Mouse (Mus musculus) lung, adult 18-20 months (tissue): Measurements from ENCODE around the gene Grik4.

Experiments
- DNase-seq, 2 experiments: peaks; one replicate each; pipeline ENCODE4 v3.0.0; 2022; ENCODE audit warnings: mixed read lengths in 2 of 2

Gene Grik4

DNA sequence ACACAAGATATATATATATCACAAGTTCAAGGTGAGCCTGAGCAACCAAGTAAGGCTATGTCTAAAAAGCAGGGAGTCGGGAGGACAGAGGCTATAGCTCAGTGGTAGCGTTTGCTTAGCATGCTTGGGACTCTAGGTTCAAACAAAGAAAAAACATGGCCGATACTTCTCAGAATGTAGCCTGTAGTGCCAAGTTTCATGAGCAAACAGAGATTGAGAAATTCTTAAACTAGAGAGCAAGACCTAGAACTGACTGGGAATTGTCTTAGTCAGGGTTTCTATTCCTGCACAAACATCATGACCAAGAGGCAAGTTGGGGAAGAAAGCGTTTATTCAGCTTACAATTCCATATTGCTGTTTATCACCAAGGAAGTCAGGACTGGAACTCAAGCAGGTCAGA, 468.1 kb downstream of the Grik4 start:
- no peak for DNase-seq

DNA sequence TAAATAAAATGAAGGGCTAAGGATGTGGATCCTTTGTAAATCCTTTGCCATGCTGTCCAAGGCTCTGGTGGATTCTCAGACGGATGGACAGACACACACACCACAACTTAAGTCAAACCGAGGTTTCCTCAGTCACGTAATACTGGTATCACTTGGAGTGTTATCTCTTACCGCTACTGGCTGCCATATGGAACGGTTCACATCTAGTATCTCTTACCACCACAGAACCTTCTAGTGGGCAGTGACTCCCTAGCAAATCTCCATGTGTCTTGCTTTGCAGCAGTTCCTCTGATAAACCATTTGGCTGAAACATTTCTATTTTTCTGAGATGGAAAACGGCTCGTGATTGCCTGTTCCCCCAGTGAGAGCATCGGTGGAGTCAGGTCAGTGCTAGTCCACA, 470.0 kb downstream of the Grik4 start:
- no peak for DNase-seq

DNA sequence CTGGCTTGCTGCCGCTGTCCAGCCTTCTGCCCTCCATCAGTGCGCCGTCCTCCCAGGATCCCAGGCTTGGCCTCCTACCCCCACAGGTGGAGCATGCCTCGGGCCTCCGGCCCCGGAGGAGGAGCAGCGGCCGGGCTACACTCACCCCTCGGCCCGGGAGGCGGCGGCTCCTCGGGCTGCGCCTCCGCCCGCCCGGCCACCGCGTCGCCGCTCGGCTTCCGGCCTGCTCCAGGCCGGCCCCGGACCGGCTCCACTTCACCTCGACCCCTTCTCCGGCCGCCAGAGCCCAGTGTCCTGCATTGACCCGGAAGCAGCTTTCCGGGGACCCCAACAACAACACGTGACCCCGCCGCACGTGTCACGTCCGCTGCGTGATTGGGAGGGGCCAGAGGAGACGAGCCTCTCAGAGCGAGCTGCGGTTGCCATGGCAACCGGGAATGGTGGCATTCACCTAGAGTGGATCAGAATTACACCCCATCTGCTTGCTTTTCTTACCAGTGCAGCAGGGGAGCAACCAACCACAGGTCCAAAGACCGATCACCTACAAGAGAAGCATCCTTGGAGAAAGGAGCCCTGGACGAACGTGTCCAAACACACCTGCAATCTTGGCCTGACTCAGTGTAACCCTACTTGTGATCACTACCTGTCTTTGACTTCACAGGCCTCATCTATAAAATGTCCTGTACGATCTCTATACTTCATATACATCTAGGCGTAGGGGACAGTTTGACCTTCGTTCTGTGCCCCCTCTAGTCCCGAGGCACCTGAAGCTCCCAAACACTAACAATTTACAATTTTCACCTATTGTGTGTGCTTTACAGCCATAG, 472.2 kb downstream of the Grik4 start:
- DNase-seq: peak; percentile 90 to 95

DNA sequence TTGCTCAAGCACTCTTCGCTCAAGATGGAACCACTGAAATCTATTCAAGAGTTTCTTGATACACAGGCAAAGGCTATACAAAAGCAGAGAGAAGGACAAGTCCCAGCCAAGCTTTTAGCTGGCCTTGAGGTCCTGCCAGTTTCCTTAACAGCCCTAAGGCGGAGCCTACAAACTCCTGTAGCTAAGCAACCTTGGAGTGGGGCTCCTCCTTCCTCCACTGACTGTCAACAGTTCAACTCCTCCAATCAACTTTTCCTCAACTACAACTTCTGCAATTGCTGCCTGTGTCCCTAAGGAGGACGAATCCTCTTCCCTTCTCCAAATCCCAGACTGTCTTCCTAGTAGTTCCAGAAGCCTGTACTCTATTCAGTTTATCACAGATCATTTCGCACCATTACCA, 473.1 kb downstream of the Grik4 start:
- DNase-seq: peak; percentile 80 to 88

DNA sequence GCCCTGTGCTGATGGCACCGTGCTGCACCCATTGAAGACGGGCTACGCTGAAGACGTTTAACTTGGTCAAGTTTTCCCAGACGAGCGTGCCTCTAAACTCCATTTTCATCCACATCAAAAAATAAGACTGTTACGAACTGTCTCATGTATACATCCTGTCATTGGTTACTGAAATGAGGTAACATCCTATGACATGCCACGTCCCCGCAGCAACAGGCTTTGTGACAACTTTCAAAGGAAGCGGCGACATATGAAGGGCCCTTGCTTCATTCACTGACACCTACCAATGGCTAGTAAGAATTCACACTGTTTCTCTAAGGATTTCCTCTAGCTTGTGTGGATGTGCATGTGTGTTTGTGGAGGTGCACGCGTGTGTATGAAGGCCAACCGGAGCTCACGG, 475.0 kb downstream of the Grik4 start:
- no peak for DNase-seq

DNA sequence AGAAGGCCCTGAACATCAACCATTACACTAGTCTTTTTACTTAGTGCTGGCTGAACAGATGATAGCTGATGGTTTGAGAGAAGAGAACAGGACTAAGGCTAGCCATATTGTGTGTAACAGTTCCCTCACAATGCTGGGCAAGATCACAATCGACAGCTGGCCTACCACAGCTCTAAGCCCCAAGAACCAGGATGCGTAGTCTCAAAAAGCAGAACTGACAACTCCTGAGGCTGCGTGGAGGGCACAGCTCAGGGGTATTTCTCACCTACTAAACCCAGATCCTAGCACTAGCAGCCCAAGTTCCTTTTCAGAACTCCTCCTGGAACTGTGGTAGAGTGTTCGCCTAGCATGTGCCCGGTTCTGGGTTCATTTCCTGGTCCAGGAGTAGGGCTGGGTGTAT, 475.9 kb downstream of the Grik4 start:
- no peak for DNase-seq
